Mouse (Mus musculus) cortical plate, adult 2 months (tissue): ENCODE measurements around the gene Fam49a.

ENCODE experiments used
- CTCF ChIP-seq: fragments of 200-500 bp; IDR thresholded peaks from 2 replicates; pipeline ENCODE4 v1.5.1; 2011; ENCODE audit warnings: mild to moderate bottlenecking, control low read depth, low read length; ENCODE audit not compliant: insufficient read depth; ENCODE audit errors: extremely low read depth
- POLR2A ChIP-seq: fragments of 200-500 bp; IDR thresholded peaks from 2 replicates; pipeline ENCODE4 v1.6.1; 2011; ENCODE audit warnings: mild to moderate bottlenecking, low read length, control low read depth; ENCODE audit not compliant: insufficient read depth; ENCODE audit errors: extremely low read depth

DNA sequence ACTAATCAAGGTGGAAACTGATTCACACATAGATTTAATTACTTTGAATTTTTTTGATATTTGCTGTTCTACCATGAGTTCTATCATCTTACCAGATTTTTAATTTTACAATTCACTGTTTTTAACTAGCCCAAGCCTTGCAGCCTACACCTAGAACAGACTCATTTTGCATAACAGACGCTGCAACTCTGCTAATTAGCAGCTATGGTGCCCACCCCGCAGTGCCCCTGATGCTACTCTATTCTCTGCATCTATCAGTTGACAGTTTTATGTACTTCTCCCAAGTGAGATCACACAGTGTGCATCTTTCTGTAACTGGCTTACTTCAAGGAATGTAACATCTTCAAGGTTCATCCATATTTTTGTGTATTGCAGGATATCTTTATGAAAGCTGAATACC is 86.7 kb downstream of the Fam49a start:
- TF ChIP-seq CTCF (no peak), POLR2A (no peak)
